25 mouse cellular contexts compared by ENCODE assay signal in the genomic region with DNA sequence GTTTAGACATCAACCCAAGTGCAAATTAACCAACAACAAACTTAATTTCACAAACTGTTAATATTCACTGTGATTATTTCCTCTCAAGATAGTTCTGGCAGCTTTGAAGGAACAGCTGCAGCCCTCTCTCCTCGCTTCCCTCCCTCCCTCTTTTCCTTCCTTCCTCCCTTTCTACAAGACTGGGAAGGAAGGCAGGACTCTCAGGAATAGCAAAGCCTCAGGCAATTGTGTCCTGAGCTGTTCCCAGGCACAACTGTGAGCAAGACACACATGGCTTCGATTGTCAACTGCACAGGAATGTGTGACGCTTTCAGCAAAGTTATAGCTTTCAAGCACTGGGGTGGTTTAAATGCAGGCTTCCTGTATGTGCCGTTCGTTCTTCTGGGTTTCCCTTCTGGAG.
DNase-seq lines count a peak whose midpoint lies in the region; ATAC-seq lines count a peak whose summit lies in the region.
"Had no signal": no experiment of that assay in that cellular context is flagged by ENCODE, and none has a peak within 500 bp of the region (broad histone marks: within the 10 kb centered on the region; RNA-seq: fewer than 3 reads in every experiment).

No protein-coding gene starts in this region.

- no peak overlapping the region for H3K4me3 ChIP-seq in forebrain, embryonic 14.5 days (ENCODE audit: low read depth, low read length)
- H3K4me3 ChIP-seq in forebrain, embryonic 11.5 days (ENCODE audit: low read depth, low read length) = no peak overlapping the region
- no peak overlapping the region for H3K4me3 ChIP-seq in midbrain, embryonic 11.5 days (ENCODE audit: low read depth, low read length)
- H3K4me3 ChIP-seq in midbrain, embryonic 15.5 days = no peak overlapping the region
- H3K4me3 ChIP-seq: heart, embryonic 15.5 days; hindbrain, embryonic 15.5 days; layer of hippocampus, adult 2 months; stomach, embryonic 15.5 days had no signal

- no peak for ATAC-seq in forebrain, embryonic 14.5 days
- ATAC-seq in forebrain, embryonic 11.5 days (replicated peaks; ENCODE audit: low FRiP score) = no peak
- ATAC-seq in midbrain, embryonic 11.5 days (ENCODE audit: low FRiP score) = no peak
- no peak for ATAC-seq in midbrain, embryonic 15.5 days (replicated peaks)
- ATAC-seq: CD4-positive, CD25-positive, alpha-beta regulatory T cell, adult 4 months; liver, postnatal 0 days; lung, postnatal 0 days had no signal

- H3K9ac ChIP-seq in forebrain, embryonic 14.5 days (ENCODE audit: low read length) = no peak overlapping the region
- no peak overlapping the region for H3K9ac ChIP-seq in forebrain, embryonic 11.5 days (ENCODE audit: low read length)
- H3K9ac ChIP-seq in midbrain, embryonic 11.5 days (ENCODE audit: low read length) = no peak overlapping the region
- H3K9ac ChIP-seq in midbrain, embryonic 15.5 days = no peak overlapping the region
- H3K9ac ChIP-seq: heart, embryonic 15.5 days; hindbrain, embryonic 15.5 days; liver, postnatal 0 days; stomach, embryonic 15.5 days had no signal

- no peaks in the 10 kb centered on the region for H3K9me3 ChIP-seq in forebrain, embryonic 14.5 days (replicated peaks; ENCODE audit: control insufficient read depth, low read length)
- H3K9me3 ChIP-seq in forebrain, embryonic 11.5 days (ENCODE audit: control insufficient read depth, low read length) = no peaks in the 10 kb centered on the region
- H3K9me3 ChIP-seq in midbrain, embryonic 11.5 days (ENCODE audit: control insufficient read depth, low read length) = peaks cover 3% of the 10 kb centered on the region; the same call in 1 of the 2 replicates
- H3K9me3 ChIP-seq in midbrain, embryonic 15.5 days = no peaks in the 10 kb centered on the region
- H3K9me3 ChIP-seq: heart, embryonic 15.5 days; hindbrain, embryonic 15.5 days; stomach, embryonic 15.5 days had no signal

- peak; percentile 37 for DNase-seq in forebrain, embryonic 14.5 days (ENCODE audit: low spot score)
- DNase-seq in forebrain, embryonic 11.5 days (ENCODE audit: low spot score) = no peak
- peak; percentile 64 for DNase-seq in midbrain, embryonic 11.5 days (ENCODE audit: low spot score, missing footprints)
- peak; percentile 75 for DNase-seq in forelimb bud, embryonic 11.5 days (ENCODE audit: low read depth, low spot score)
- no peak for DNase-seq in adrenal gland, postnatal 10 days
- no peak for DNase-seq in left cerebral cortex, adult 18-20 months (ENCODE audit: low spot score in 2 of 2)
- DNase-seq in thymus, postnatal 14 days = no peak
- DNase-seq: cerebellum, adult 18-20 months; cerebellum, postnatal 25 days; gastrocnemius, postnatal 36 days; kidney, adult 8-10 months; kidney, postnatal 25 days; liver, postnatal 0 days; right cerebral cortex, adult 18-20 months; right cerebral cortex, postnatal 4 days; thymus, postnatal 36 days had no signal

- no peaks in the 10 kb centered on the region for H3K27me3 ChIP-seq in forebrain, embryonic 14.5 days (replicated peaks; ENCODE audit: control insufficient read depth, insufficient read depth, low read length)
- no peaks in the 10 kb centered on the region for H3K27me3 ChIP-seq in forebrain, embryonic 11.5 days (ENCODE audit: control insufficient read depth, insufficient read depth, low read length)
- H3K27me3 ChIP-seq in midbrain, embryonic 11.5 days (ENCODE audit: control insufficient read depth, insufficient read depth, low read length) = no peaks in the 10 kb centered on the region
- H3K27me3 ChIP-seq in midbrain, embryonic 15.5 days (replicated peaks) = no peaks in the 10 kb centered on the region
- H3K27me3 ChIP-seq: heart, embryonic 15.5 days; hindbrain, embryonic 15.5 days; stomach, embryonic 15.5 days had no signal

- H3K36me3 ChIP-seq in forebrain, embryonic 14.5 days (ENCODE audit: control insufficient read depth, insufficient read depth, low read length) = no peaks in the 10 kb centered on the region
- no peaks in the 10 kb centered on the region for H3K36me3 ChIP-seq in forebrain, embryonic 11.5 days (ENCODE audit: control insufficient read depth, insufficient read depth, low read length)
- H3K36me3 ChIP-seq in midbrain, embryonic 11.5 days (ENCODE audit: control insufficient read depth, insufficient read depth, low read length) = no peaks in the 10 kb centered on the region
- H3K36me3 ChIP-seq in midbrain, embryonic 15.5 days (replicated peaks) = no peaks in the 10 kb centered on the region
- H3K36me3 ChIP-seq: hindbrain, embryonic 15.5 days had no signal

- H3K4me2 ChIP-seq in forebrain, embryonic 14.5 days (ENCODE audit: low read length) = no peak overlapping the region
- no peak overlapping the region for H3K4me2 ChIP-seq in forebrain, embryonic 11.5 days (ENCODE audit: low read depth, low read length, severe bottlenecking)
- H3K4me2 ChIP-seq in midbrain, embryonic 11.5 days = no peak overlapping the region
- H3K4me2 ChIP-seq in midbrain, embryonic 15.5 days = no peak overlapping the region
- H3K4me2 ChIP-seq: heart, embryonic 15.5 days; hindbrain, embryonic 15.5 days; liver, embryonic 11.5 days; stomach, embryonic 15.5 days had no signal

- 82% methylated on average over 5 of the region's 5 CpGs for WGBS in forebrain, embryonic 14.5 days
- 80% methylated on average over 5 of the region's 5 CpGs for WGBS in forebrain, embryonic 11.5 days
- 84% methylated on average over 5 of the region's 5 CpGs for WGBS in midbrain, embryonic 11.5 days
- WGBS in midbrain, embryonic 15.5 days = 80% methylated on average over 5 of the region's 5 CpGs

- no peaks in the 10 kb centered on the region for H3K4me1 ChIP-seq in forebrain, embryonic 14.5 days (ENCODE audit: control insufficient read depth, insufficient read depth, low read length)
- H3K4me1 ChIP-seq in forebrain, embryonic 11.5 days (replicated peaks; ENCODE audit: control insufficient read depth, insufficient read depth, low read length) = no peaks in the 10 kb centered on the region
- H3K4me1 ChIP-seq in midbrain, embryonic 11.5 days (ENCODE audit: control insufficient read depth, insufficient read depth, low read length) = no peaks in the 10 kb centered on the region; the same call in none of the 2 replicates
- H3K4me1 ChIP-seq in midbrain, embryonic 15.5 days = no peaks in the 10 kb centered on the region
- H3K4me1 ChIP-seq: heart, embryonic 15.5 days; hindbrain, embryonic 15.5 days; stomach, embryonic 15.5 days had no signal

- no peak overlapping the region for H3K27ac ChIP-seq in forebrain, embryonic 14.5 days (ENCODE audit: low read depth, low read length)
- no peak overlapping the region for H3K27ac ChIP-seq in forebrain, embryonic 11.5 days (ENCODE audit: low read depth, low read length)
- H3K27ac ChIP-seq in midbrain, embryonic 11.5 days (ENCODE audit: low read depth, low read length) = no peak overlapping the region
- no peak overlapping the region for H3K27ac ChIP-seq in midbrain, embryonic 15.5 days
- H3K27ac ChIP-seq: heart, embryonic 15.5 days; hindbrain, embryonic 15.5 days; layer of hippocampus, adult 2 months; macrophage; stomach, embryonic 15.5 days had no signal

Comparison
In these comparisons a context has a peak if more than half of its experiments do, and no peak if none do; other contexts are left out.
1. DNase-seq: peak in forebrain, embryonic 14.5 days (single experiment), midbrain, embryonic 11.5 days (single experiment) and forelimb bud, embryonic 11.5 days (single experiment); none in forebrain, embryonic 11.5 days (single experiment), adrenal gland, postnatal 10 days (single experiment), left cerebral cortex, adult 18-20 months (0 of 2) and thymus, postnatal 14 days (single experiment).